Mouse (Mus musculus): ENCODE data around the gene Gm10100.
"Not testable (repeated sequence)": the region's sequence is repeated elsewhere in the genome, so short reads cannot be mapped to it uniquely, and the experiment has no call there.

Gene Gm10100

GRCm38 (mm10) chr10:77726186-77726585 is at the start of gene Gm10100:
TSS of gene Gm10100 (plus strand) at chr10:77726486.
- DNase-seq, result no peak

- DNase-seq, result peak; percentile 52
Observed at GRCm38 (mm10) chr10:77677562-77677961, 48.7 kb upstream of the Gm10100 start.

DNA sequence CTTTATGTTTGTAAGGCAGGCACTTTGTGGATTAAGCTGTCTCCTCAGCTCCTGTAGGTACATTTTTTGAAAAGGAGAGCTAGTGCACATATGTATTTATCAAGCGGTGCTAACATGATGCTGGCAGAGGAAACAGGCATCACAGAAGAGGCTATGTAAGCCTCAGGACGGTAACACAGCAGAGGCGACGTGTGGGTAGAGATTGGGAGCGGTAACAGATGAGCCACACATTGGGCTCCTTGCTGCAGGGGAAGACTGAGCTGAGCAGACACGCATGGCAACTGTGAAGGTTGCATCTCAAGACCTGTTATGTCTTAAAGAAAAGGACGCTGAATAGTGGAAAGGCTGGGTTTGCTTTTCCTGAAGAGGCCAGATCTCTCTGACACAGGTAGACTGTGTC is 43.3 kb upstream of the Gm10100 start:
- no peak for DNase-seq

DNA sequence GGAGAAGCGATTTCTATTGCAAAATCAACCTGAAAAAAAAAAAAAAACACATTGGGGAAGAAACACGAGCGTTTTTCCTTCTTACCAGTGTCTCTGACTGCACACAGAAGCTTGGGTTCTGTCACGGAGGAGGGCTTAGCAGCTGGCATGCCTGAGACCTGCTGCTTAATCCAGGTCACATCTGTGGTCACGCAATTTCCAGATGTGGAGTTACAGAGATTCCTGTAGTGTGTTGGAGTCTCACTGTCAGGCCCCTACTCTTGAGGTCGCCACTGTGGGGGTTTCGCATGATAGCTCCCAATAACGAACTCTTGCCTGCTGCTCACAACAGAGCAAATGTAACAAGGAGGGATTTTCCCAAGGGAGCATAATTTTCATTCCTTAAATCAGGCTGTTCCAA is 42.1 kb upstream of the Gm10100 start:
- DNase-seq, result no peak

GRCm38 (mm10) chr10:77685895-77686664 is 40.2 kb upstream of the Gm10100 start, which contains the start of gene Tspear:
TSS of gene Tspear (plus strand) at chr10:77686569.
- DNase-seq, result no peak

GRCm38 (mm10) chr10:77687021-77687420 is 39.3 kb upstream of the Gm10100 start:
- no peak for DNase-seq

- not testable (repeated sequence) for DNase-seq
Observed at GRCm38 (mm10) chr10:77690356-77690807, 35.9 kb upstream of the Gm10100 start, which contains the start of gene Gm19402. TSS of gene Gm19402 (minus strand) at chr10:77690757.

DNA sequence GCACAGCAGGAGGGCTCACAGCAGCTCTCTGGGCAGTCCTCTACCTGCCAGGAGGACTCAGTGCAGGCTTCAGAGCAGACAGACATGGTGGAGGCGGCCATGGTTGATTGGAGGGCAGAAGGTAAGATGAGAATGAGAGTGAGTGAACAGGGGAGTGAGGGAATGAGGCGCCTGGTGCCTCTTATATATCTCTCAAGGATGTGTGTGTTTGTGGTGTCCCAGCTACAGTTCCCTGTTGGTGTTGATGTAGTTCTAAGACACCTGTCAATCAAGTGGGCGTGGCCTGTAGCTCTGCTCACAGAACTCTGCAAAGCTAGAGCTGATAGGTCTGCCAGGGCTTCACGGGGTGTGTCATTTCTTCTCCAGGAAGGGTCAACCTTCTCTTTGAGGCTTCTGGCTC is 29.2 kb upstream of the Gm10100 start, which contains the start of gene Gm9508:
TSS of gene Gm9508 (minus strand) at position 101 of the 400 bp plus-strand sequence.
- DNase-seq, result no peak

DNA sequence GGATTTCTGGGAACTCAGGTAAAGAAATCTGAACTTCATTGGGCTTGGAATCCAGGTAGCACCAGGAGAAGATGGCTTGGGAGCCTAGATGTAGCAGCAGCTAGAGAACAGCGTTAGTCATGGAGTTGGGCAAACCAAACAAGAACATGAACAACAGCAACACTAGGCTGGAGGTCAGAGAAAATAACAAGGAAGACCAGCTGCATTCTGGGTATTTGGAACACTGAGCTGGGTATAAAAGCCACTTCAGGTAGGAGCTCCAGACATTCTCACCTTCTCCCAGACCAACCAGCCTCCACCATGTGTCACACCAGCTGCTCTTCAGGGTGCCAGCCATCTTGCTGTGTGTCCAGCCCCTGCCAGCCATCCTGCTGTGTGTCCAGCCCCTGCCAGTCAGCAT is 20.0 kb upstream of the Gm10100 start, which contains the start of gene Gm10272:
TSS of gene Gm10272 (plus strand) at position 301 of the 400 bp plus-strand sequence.
- DNase-seq, result no peak

DNA sequence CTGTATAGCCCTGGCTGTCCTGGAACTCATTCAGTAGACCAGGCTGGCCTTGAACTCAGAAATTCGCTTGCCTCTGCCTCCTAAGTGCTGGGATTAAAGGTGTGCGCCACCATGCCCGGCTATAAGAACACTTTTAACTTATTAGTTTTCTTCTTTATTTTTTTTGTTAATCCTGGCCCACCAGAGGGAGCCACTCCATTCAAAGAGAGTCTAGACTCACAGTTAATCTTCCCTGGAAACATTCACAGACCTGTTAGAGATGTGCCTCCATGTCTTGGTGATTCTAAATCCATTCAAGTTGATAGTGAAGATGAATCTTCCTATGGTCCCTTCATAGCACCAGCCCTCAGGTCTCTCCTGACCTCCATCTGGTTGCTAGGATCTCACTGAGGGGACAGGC is 16.5 kb upstream of the Gm10100 start:
- DNase-seq, result no peak

DNA sequence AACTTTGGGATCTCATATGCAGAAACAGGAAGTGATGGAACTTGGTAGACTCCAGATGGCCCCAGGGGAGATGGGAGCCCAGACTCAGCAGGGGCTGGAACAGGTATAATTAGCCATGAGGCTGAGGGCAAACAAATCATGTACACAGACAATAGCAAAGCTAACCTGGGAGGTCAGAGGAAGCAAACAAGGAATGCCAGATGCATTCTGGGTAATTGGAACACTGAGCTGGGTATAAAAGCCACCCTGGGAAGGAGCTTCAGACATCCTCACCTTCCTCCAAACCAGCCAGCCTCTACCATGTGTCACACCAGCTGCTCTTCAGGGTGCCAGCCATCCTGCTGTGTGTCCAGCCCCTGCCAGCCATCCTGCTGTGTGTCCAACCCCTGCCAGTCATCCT is 15.1 kb upstream of the Gm10100 start, which contains the start of gene Gm10024:
TSS of gene Gm10024 (plus strand) at position 301 of the 400 bp plus-strand sequence.
- DNase-seq, result not testable (repeated sequence)

- no peak for DNase-seq
Observed at GRCm38 (mm10) chr10:77713734-77714133, 12.6 kb upstream of the Gm10100 start.

- no peak for DNase-seq
Observed at GRCm38 (mm10) chr10:77715507-77715906, 10.8 kb upstream of the Gm10100 start, which contains the start of gene Gm10142. TSS of gene Gm10142 (plus strand) at chr10:77715807.

GRCm38 (mm10) chr10:77720299-77720698 is 6.0 kb upstream of the Gm10100 start, which contains the start of gene Krtap12-1:
TSS of gene Krtap12-1 (plus strand) at chr10:77720599.
- DNase-seq, result not testable (repeated sequence)

DNA sequence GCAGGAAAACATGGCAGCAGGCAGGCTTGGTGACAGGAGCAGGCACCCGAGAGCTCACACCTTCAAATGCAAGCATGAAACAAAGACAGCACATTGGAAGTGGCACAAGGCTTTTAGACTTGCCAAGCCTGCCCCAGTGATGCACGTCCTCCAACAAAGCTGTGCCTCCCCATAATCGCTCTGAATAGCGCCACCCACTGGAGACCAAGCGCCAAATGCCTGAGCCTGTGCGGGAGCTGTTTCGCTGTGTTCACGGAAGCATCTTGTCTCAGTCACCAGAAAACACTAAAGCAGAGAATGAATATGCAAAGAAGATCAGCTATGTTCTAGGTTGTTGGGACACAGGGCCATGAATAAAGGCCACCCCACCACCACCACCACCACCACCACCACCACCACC is 1.4 kb upstream of the Gm10100 start:
- DNase-seq, result no peak

- DNase-seq, result no peak
Observed at GRCm38 (mm10) chr10:77728280-77728679, 2.0 kb downstream of the Gm10100 start.

DNA sequence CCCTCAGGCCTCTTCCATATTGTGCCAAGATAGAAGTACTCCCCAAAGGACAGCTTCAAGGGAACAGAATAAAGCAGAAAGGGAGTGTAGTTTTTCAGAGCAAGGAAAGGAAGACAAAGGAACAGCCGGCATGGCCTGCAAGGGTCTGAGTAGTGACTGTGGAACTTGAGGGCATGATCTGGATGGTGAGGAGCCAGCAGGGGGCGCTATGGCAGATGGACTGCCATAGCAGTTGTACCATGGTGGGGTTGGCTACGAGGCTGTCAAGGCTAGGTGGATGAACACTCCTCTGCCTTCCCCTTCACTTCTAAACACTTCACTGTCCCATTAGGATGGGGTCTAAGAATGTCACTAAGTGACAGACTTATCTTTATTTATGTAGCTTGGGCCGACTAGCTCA is 3.0 kb downstream of the Gm10100 start:
- peak; percentile 15 for DNase-seq

DNA sequence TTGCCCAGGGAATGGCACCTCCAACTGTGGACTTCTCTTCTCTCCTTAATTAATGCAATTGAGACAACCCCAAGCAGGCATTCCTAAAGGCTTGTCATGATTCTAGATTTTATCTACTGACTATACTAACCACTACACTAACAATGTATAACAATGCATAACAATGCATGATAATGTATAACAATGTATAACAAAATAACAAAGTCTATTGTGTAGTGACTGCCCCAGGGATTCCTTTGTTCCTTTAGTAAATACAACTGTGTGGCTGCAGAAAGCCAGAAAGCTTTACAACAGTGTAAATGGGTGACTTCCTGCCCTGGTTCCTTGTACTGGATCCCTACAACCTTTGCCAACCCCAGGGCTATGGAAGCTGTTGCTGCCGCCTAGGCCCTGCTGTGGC is 9.6 kb downstream of the Gm10100 start:
- DNase-seq, result no peak

- DNase-seq, result no peak
Observed at GRCm38 (mm10) chr10:77738929-77739328, 12.6 kb downstream of the Gm10100 start.

DNA sequence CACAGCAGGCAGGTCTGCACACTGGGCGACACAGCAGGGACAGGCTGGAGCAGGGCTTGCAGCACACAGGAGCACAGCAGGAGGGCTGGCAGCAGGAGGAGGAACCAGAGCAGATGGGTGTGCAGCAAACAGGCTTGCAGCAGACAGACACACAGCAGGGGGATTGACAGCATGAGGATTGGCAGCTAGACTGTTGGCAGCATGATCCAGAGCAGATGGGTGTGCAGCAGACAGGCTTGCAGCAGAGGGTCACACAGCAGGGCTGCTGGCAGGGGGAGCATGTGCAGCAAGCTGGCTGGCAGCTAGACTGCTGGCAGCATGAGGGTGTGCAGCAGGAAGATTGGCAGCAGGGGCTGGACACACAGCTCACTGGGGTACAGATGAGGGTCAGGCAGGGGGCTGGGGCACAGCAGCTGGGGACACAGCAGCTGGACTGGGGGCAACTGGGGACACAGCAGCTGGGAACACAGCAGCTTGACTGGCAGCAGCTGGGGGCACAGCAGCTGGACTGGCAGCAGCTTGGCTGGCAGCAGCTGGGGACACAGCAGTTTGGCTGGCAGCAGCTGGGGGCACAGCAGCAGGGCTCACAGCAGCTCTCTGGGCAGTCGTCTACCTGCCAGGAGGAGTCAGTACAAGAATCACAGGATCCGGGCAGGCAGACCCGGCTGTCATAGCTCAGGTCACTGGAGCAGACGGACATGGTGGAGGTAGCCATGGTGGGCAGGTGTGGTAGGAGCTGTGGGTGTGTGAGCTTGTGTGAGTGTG is 15.8 kb downstream of the Gm10100 start, which contains the start of gene Gm18596:
TSS of gene Gm18596 (minus strand) at position 715 of the 765 bp plus-strand sequence.
- DNase-seq, result not testable (repeated sequence)

DNA sequence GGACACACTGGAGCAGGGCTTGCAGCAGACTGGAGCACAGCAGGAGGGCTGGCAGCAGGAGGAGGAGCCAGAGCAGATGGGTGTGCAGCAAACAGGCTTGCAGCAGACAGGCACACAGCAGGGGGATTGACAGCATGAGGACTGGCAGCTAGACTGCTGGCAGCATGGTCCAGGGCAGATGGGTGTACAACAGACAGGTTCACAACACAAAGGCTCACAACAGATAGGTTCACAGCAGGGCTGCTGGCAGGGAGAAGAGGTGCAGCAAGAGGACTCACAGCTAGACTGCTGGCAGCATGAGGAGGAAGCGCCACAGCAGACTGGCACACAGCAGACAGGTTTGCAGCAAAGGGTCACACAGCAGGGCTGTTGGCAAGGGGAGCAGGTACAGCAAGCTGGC is 24.4 kb downstream of the Gm10100 start:
- not testable (repeated sequence) for DNase-seq

DNA sequence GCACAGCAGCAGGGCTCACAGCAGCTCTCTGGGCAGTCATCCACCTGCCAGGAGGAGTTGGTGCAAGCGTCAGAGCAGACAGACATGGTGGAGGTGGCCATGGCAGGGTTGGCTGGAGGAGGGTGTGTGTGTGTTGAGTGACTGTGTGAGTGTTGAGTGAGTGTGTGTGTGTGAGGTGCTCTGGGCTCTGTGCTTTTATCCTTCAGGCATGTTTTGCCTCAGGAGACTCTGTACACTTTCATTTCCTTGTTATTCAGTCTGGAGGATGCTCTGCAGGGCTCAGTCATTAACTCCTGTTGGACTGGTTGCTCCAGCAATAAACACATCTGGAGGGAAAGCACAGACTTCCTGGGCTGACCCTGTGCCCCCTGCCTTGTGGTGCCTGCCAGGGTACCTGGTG is 25.0 kb downstream of the Gm10100 start, which contains the start of gene Gm9736:
TSS of gene Gm9736 (minus strand) at position 101 of the 400 bp plus-strand sequence.
- not testable (repeated sequence) for DNase-seq

DNA sequence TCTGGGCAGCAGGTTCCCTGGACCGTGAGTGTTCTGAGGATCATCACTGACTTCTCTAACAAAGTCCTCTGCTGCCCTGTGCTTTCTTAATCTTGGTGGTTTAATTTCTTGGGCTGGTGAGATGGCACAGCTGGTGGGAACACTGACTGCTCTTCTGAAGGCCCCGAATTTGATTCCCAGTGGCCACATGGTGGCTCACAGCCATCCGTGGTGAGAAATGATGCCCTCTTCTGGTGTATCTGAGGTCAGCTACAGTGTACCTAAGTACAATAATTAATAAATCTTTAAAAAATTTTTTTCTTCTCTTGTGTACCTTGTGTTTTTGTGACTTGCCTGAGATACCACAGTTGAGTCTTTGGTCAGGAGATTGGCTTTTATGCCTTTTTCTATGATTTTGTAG is 26.0 kb downstream of the Gm10100 start:
- DNase-seq, result not testable (repeated sequence)
